Mouse (Mus musculus): ENCODE data around the gene 1700069L16Rik.

The 1700069L16Rik gene

GRCm38 (mm10) chr5:113724446-113724845, at the start of gene 1700069L16Rik:
1700069L16Rik (minus strand) TSS chr5:113724772.
- no peak for DNase-seq (ENCODE audit: low read depth, low spot score)

- DNase-seq (ENCODE audit: low read depth, low spot score) = peak; percentile 12
Measured at GRCm38 (mm10) chr5:113773664-113774063, 49.1 kb upstream of the 1700069L16Rik start.

GRCm38 (mm10) chr5:113772905-113773519, 48.4 kb upstream of the 1700069L16Rik start:
- no peak for DNase-seq (ENCODE audit: low read depth, low spot score)

- DNase-seq (ENCODE audit: low read depth, low spot score) = peak; percentile 89
Measured at GRCm38 (mm10) chr5:113772450-113772895, 47.9 kb upstream of the 1700069L16Rik start, which contains the start of the genes Sart3 and Iscu. Sart3 (minus strand) TSS chr5:113772510. Iscu (plus strand) TSS chr5:113772748.

GRCm38 (mm10) chr5:113771213-113772162, 46.9 kb upstream of the 1700069L16Rik start:
- DNase-seq (ENCODE audit: low read depth, low spot score) = peak; percentile 82

GRCm38 (mm10) chr5:113768806-113769205, 44.2 kb upstream of the 1700069L16Rik start:
- DNase-seq (ENCODE audit: low read depth, low spot score) = no peak

GRCm38 (mm10) chr5:113765641-113766526, 41.3 kb upstream of the 1700069L16Rik start:
- DNase-seq (ENCODE audit: low read depth, low spot score) = no peak

GRCm38 (mm10) chr5:113764426-113764825, 39.9 kb upstream of the 1700069L16Rik start:
- no peak for DNase-seq (ENCODE audit: low read depth, low spot score)

- no peak for DNase-seq (ENCODE audit: low read depth, low spot score)
Measured at GRCm38 (mm10) chr5:113761585-113761984, 37.0 kb upstream of the 1700069L16Rik start.

GRCm38 (mm10) chr5:113755347-113756030, 30.9 kb upstream of the 1700069L16Rik start:
- DNase-seq (ENCODE audit: low read depth, low spot score) = no peak

- no peak for DNase-seq (ENCODE audit: low read depth, low spot score)
Measured at GRCm38 (mm10) chr5:113751521-113752157, 27.1 kb upstream of the 1700069L16Rik start.

GRCm38 (mm10) chr5:113748556-113749331, 24.2 kb upstream of the 1700069L16Rik start:
- no peak for DNase-seq (ENCODE audit: low read depth, low spot score)

- no peak for DNase-seq (ENCODE audit: low read depth, low spot score)
Measured at GRCm38 (mm10) chr5:113747629-113748028, 23.1 kb upstream of the 1700069L16Rik start.

GRCm38 (mm10) chr5:113737607-113738237, 13.2 kb upstream of the 1700069L16Rik start:
- DNase-seq (ENCODE audit: low read depth, low spot score) = no peak

- DNase-seq (ENCODE audit: low read depth, low spot score) = no peak
Measured at GRCm38 (mm10) chr5:113736522-113737164, 12.1 kb upstream of the 1700069L16Rik start.

- no peak for DNase-seq (ENCODE audit: low read depth, low spot score)
Measured at GRCm38 (mm10) chr5:113736113-113736502, 11.5 kb upstream of the 1700069L16Rik start.

- peak; percentile 95 for DNase-seq (ENCODE audit: low read depth, low spot score)
Measured at GRCm38 (mm10) chr5:113735345-113736112, 11.0 kb upstream of the 1700069L16Rik start, which contains the start of gene Ficd. Ficd (plus strand) TSS chr5:113735803.

- DNase-seq (ENCODE audit: low read depth, low spot score) = no peak
Measured at GRCm38 (mm10) chr5:113735023-113735344, 10.4 kb upstream of the 1700069L16Rik start.

All from brain, embryonic 18.5 days (tissue).